Mouse (Mus musculus): Measurements from ENCODE around the gene Klhl5.

DNA sequence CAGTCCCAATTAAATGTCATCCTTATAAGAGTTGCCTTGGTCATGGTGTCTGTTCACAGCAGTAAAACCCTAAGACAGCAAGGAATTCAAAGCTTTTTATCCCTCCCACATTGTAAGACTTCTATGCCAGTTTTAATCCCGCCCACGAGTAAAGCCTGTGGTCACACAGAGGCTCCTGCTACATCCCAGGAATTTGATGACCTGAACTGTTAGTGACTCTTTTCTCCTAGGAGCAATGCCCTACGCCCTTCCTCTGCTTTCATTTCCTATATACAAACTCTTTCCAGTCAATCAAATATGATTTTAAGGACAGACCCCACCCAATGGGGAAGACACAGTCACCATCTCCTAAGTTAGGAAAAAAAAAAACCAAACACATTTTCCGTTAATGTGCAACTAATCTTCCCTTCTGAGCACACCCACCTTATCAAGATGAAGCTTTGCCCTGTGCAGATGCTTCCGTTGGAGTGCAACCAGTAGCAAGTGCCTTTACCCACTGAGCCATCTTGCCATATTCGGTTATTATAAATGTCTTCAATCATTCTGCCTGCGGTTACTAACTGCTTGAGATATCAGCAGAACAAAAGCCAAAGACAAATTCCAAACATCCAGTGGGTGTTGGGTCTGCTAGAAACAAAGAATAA lies 12.3 kb upstream of the Klhl5 start:
- TF ChIP-seq CTCF (IDR thresholded peaks at IDR 0.05; ENCODE audit: control insufficient read depth, insufficient read depth, insufficient read length) (no peak), MYOD1 (IDR thresholded peaks at IDR 0.05; ENCODE audit: control insufficient read depth, insufficient read length, low read depth) (no peak), MAX (IDR thresholded peaks at IDR 0.05) (no peak), USF1 (IDR thresholded peaks at IDR 0.05; ENCODE audit: low read depth) (no peak), MYOG (IDR thresholded peaks at IDR 0.05; ENCODE audit: control insufficient read depth, extremely low read depth, insufficient read length) (no peak), CEBPB (IDR thresholded peaks at IDR 0.05; ENCODE audit: low read depth) (no peak), FOSL1 (IDR thresholded peaks at IDR 0.05; ENCODE audit: insufficient read depth, low read length, poor library complexity, severe bottlenecking) (no peak)

Measured in C2C12 (cell line).